Mouse (Mus musculus): Measurements from ENCODE around the gene Map3k5.

DNA sequence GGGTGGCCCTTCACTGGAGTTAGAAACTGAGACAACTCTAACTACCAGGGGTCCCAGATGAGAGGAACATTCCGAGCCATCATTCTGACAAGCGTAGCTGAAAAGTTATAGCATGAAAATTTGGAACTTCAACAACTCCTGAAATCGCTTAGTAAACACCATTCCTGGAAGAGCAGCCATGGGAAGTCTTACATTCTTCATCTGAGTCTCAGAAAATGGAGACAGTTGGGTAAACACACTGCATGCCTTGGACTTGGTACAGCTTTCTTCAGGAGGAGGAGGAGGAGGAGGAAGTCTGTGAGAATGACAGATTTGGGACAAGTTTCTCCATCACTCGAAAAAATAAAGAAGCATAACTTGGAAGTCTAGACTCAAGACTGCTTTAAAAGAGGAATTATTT is 29.8 kb downstream of the Map3k5 start:
- TF ChIP-seq EP300 (IDR thresholded peaks at IDR 0.05; ENCODE audit: low read depth) (no peak), CTCF (IDR thresholded peaks at IDR 0.05; ENCODE audit: low read depth) (no peak)
